In the genomic region with DNA sequence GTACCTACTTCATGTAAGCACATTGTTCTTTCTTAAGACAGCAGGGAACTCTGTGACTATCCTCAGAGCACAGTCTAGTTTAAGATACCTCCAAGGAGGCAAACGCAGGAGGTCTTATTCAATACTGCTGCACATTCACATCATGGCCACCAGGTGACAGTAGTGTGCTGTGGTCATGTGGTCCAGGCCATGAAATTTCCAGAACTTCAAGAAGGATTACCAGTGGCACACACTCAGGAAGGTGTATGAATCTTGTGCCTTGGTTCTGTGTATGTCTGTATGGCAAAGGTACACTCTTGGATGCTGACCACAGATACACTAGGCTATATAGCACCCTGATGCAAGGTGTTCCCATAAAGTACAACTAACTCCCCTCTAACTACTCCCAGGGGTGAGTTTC, we compare ENCODE assay signal across 8 mouse cellular contexts. TPM values are rescaled to one million over a fixed set of nuclear protein-coding genes. Genes with fewer than 3 reads are reported as not detected.
DNase-seq lines count a peak whose midpoint lies in the region; ATAC-seq lines count a peak whose summit lies in the region.

No protein-coding gene starts in this region.

- WGBS in intestine, embryonic 14.5 days, result 15% methylated on average over 1 of the region's 1 CpGs
- 12% methylated on average over 1 of the region's 1 CpGs for WGBS in intestine, embryonic 16.5 days

- H3K4me2 ChIP-seq in intestine, embryonic 14.5 days (ENCODE audit: low read length), result no peak overlapping the region
- no peak overlapping the region for H3K4me2 ChIP-seq in intestine, embryonic 16.5 days (ENCODE audit: low read depth, low read length)

- H3K4me3 ChIP-seq in intestine, embryonic 14.5 days (ENCODE audit: low read depth, low read length), result no peak overlapping the region
- H3K4me3 ChIP-seq in intestine, embryonic 16.5 days (ENCODE audit: low read length), result no peak overlapping the region

- H3K36me3 ChIP-seq in intestine, embryonic 14.5 days (ENCODE audit: control insufficient read depth, insufficient read depth, low read length), result no peaks in the 10 kb centered on the region
- H3K36me3 ChIP-seq in intestine, embryonic 16.5 days (ENCODE audit: control insufficient read depth, insufficient read depth, low read length), result no peaks in the 10 kb centered on the region

- no peak overlapping the region for H3K27ac ChIP-seq in intestine, embryonic 14.5 days (ENCODE audit: low read depth)
- no peak overlapping the region for H3K27ac ChIP-seq in intestine, embryonic 16.5 days (ENCODE audit: low read length)

- intact Hi-C loops in gastrocnemius, postnatal 14 days (cut with DNase I; ENCODE audit: low total_unique reads), result loop anchor here (2.0 kb wide), 1 partner anchor 264 kb away; no protein-coding TSS in a partner anchor

- H3K9me3 ChIP-seq in intestine, embryonic 14.5 days (ENCODE audit: control insufficient read depth, low read length), result no peaks in the 10 kb centered on the region
- H3K9me3 ChIP-seq in intestine, embryonic 16.5 days (ENCODE audit: control insufficient read depth, low read length), result no peaks in the 10 kb centered on the region

- DNase-seq in intestine, embryonic 14.5 days (ENCODE audit: low spot score), result peak; percentile 73
- peak; percentile 34 for DNase-seq in T-cell, adult 2 months (ENCODE audit: low spot score)
- DNase-seq in cerebellum, postnatal 25 days, result peak; percentile 68 to 74
- DNase-seq in gastrocnemius, postnatal 14 days, result peak; percentile 40
- DNase-seq in kidney, postnatal 4 days, result peak; percentile 62 to 73
- peak; percentile 59 for DNase-seq in lung, postnatal 25 days (ENCODE audit: low spot score)
- DNase-seq in skeletal muscle tissue, adult 2 months (ENCODE audit: low read depth, low spot score), result peak; percentile 55

- no peak overlapping the region for H3K9ac ChIP-seq in intestine, embryonic 14.5 days (ENCODE audit: low read length)
- H3K9ac ChIP-seq in intestine, embryonic 16.5 days (ENCODE audit: low read depth, low read length), result no peak overlapping the region

- no peaks in the 10 kb centered on the region for H3K27me3 ChIP-seq in intestine, embryonic 14.5 days (replicated peaks; ENCODE audit: control insufficient read depth, insufficient read depth, low read length)
- H3K27me3 ChIP-seq in intestine, embryonic 16.5 days (replicated peaks; ENCODE audit: control insufficient read depth, insufficient read depth, low read length), result no peaks in the 10 kb centered on the region

- peak; percentile 58; the same call in 1 of the 2 replicates for ATAC-seq in intestine, embryonic 14.5 days (replicated peaks; ENCODE audit: low FRiP score, low TSS enrichment, low read depth)
- ATAC-seq in intestine, embryonic 16.5 days, result no peak

- no peaks in the 10 kb centered on the region for H3K4me1 ChIP-seq in intestine, embryonic 14.5 days (replicated peaks; ENCODE audit: control insufficient read depth, insufficient read depth, low read length)
- H3K4me1 ChIP-seq in intestine, embryonic 16.5 days (ENCODE audit: control insufficient read depth, insufficient read depth, low read length), result no peaks in the 10 kb centered on the region

RNA-seq across cellular contexts. Expression of gene Spon1, which starts 6.6 kb away (rescaled TPM):
- 11.7 and 12.2 TPM in 2 replicates for polyA plus RNA-seq in intestine, embryonic 14.5 days (2014; fragmentation: Nextera tagmentation; extraction: Ambion mirVana)
- polyA plus RNA-seq in intestine, embryonic 16.5 days (2015; fragmentation: Nextera tagmentation; extraction: Ambion mirVana), result 8.2 and 8.9 TPM in 2 replicates
- 1 to 10 TPM; 3.1 to 3.8 TPM for total RNA-seq in gastrocnemius, postnatal 14 days (2021)
